Mouse (Mus musculus) cortical plate, adult 2 months (tissue): ENCODE results near the gene Dip2a.

Experiments used
- CTCF ChIP-seq: fragments of 200-500 bp; IDR thresholded peaks from 2 replicates; pipeline ENCODE4 v1.5.1; 2011; ENCODE audit warnings: mild to moderate bottlenecking, control low read depth, low read length; ENCODE audit not compliant: insufficient read depth; ENCODE audit errors: extremely low read depth
- POLR2A ChIP-seq: fragments of 200-500 bp; IDR thresholded peaks from 2 replicates; pipeline ENCODE4 v1.6.1; 2011; ENCODE audit warnings: mild to moderate bottlenecking, low read length, control low read depth; ENCODE audit not compliant: insufficient read depth; ENCODE audit errors: extremely low read depth

- TF ChIP-seq POLR2A, result no peak
- TF ChIP-seq CTCF, result no peak
Measured at GRCm38 (mm10) chr10:76225944-76226343, 119.1 kb downstream of the Dip2a start.
